Mouse (Mus musculus): ENCODE measurements at regions not wholly inside any gene's neighbourhood (a gene's known extent, or its start where the extent isn't known, plus 50 kb on each side); places are given as distances from the start of the nearest gene placed in this dataset.

DNA sequence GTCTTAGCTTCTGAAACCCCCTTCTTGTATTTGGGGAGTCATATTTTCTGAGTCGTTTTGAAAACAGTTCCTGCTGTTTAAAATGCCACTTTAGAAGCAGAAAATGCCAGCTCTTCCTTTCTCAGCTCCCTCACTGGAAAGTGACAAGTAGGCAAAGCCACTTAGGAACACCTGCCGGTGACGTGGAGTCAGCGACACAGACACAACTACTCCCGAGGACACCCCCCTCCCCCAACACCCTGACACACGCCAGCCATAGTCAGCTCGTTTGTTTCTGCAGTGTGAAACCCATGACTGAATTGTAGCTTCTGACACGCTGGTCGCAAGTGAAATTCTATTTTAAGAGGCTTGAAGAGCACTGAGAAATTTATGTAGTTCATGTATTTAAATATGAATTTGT lies 72.9 kb upstream of the Tlk1 start:
- TF ChIP-seq GATA1 (IDR thresholded peaks at IDR 0.05; ENCODE audit: borderline replicate concordance, low read length) (no peak), FLI1 (IDR thresholded peaks at IDR 0.05; ENCODE audit: low read length) (no peak)

All from megakaryocyte, embryonic 14.5 days (primary cell).